Mouse (Mus musculus): ENCODE results near the gene Gmppa. TPM values are rescaled to one million over a fixed set of nuclear protein-coding genes. Genes with fewer than 3 reads are reported as not detected.

Gene Gmppa
- polyA plus RNA-seq, 1 experiment from 2014 or later: 69.9 TPM

Other genes starting within 250 kb of the Gmppa start
- 22.2 and 25.2 TPM in 2 replicates for gene Ankzf1, start 243.8 kb upstream of the Gmppa start, polyA plus RNA-seq (2016; fragmentation: Nextera tagmentation; extraction: Ambion mirVana)
- gene Atg9a, start 243.7 kb upstream of the Gmppa start, polyA plus RNA-seq (2016; fragmentation: Nextera tagmentation; extraction: Ambion mirVana): 41.0 and 41.5 TPM in 2 replicates
- gene Glb1l, start 225.1 kb upstream of the Gmppa start, polyA plus RNA-seq (2016; fragmentation: Nextera tagmentation; extraction: Ambion mirVana): 17.0 and 18.2 TPM in 2 replicates
- 136 and 143 TPM in 2 replicates for gene Stk16, start 225.1 kb upstream of the Gmppa start, polyA plus RNA-seq (2016; fragmentation: Nextera tagmentation; extraction: Ambion mirVana)
- 9.4 and 11.9 TPM in 2 replicates for gene Tuba4a, start 216.1 kb upstream of the Gmppa start, polyA plus RNA-seq (2016; fragmentation: Nextera tagmentation; extraction: Ambion mirVana)
- not detected in 2 replicates for gene A630095N17Rik, start 203.8 kb upstream of the Gmppa start, polyA plus RNA-seq (2016; fragmentation: Nextera tagmentation; extraction: Ambion mirVana)
- 49.6 and 54.9 TPM in 2 replicates for gene Dnajb2, start 199.5 kb upstream of the Gmppa start, polyA plus RNA-seq (2016; fragmentation: Nextera tagmentation; extraction: Ambion mirVana)
- 13.8 and 15.0 TPM in 2 replicates for gene Ptprn, start 171.4 kb upstream of the Gmppa start, polyA plus RNA-seq (2016; fragmentation: Nextera tagmentation; extraction: Ambion mirVana)
- 61.9 and 69.5 TPM in 2 replicates for gene Resp18, start 157.5 kb upstream of the Gmppa start, polyA plus RNA-seq (2016; fragmentation: Nextera tagmentation; extraction: Ambion mirVana)
- gene Dnpep, start 117.9 kb upstream of the Gmppa start, polyA plus RNA-seq (2016; fragmentation: Nextera tagmentation; extraction: Ambion mirVana): 193 and 201 TPM in 2 replicates
- 9.3 and 12.7 TPM in 2 replicates for gene Des, start 75.6 kb upstream of the Gmppa start, polyA plus RNA-seq (2016; fragmentation: Nextera tagmentation; extraction: Ambion mirVana)
- 15.8 and 17.1 TPM in 2 replicates for gene Speg, start 60.6 kb upstream of the Gmppa start, polyA plus RNA-seq (2016; fragmentation: Nextera tagmentation; extraction: Ambion mirVana)
- gene Asic4, start 14.5 kb downstream of the Gmppa start, polyA plus RNA-seq (2016; fragmentation: Nextera tagmentation; extraction: Ambion mirVana): 22.1 and 24.3 TPM in 2 replicates
- 43.6 and 43.7 TPM in 2 replicates for gene Chpf, start 43.4 kb downstream of the Gmppa start, polyA plus RNA-seq (2016; fragmentation: Nextera tagmentation; extraction: Ambion mirVana)
- 28.9 and 30.4 TPM in 2 replicates for gene Tmem198, start 43.6 kb downstream of the Gmppa start, polyA plus RNA-seq (2016; fragmentation: Nextera tagmentation; extraction: Ambion mirVana)
- gene Obsl1, start 70.5 kb downstream of the Gmppa start, polyA plus RNA-seq (2016; fragmentation: Nextera tagmentation; extraction: Ambion mirVana): 49.0 and 50.6 TPM in 2 replicates
- 7.3 and 10.0 TPM in 2 replicates for gene Inha, start 71.1 kb downstream of the Gmppa start, polyA plus RNA-seq (2016; fragmentation: Nextera tagmentation; extraction: Ambion mirVana)
- gene Stk11ip, start 85.6 kb downstream of the Gmppa start, polyA plus RNA-seq (2016; fragmentation: Nextera tagmentation; extraction: Ambion mirVana): 24.8 and 27.1 TPM in 2 replicates
- 30.6 TPM in 2 replicates for gene Slc4a3, start 110.3 kb downstream of the Gmppa start, polyA plus RNA-seq (2016; fragmentation: Nextera tagmentation; extraction: Ambion mirVana)